Mouse (Mus musculus) lung, postnatal 0 days (tissue): Measurements from ENCODE around the gene Syngr4. TPM values are rescaled to one million over a fixed set of nuclear protein-coding genes. Genes with fewer than 3 reads are reported as not detected.
A peak's percentile ranks its signal among the peaks of the same experiment; 100 is the strongest.

ENCODE experiments used
- ATAC-seq: fragments of 200-750 bp; cut with Nextera tagmentation; 2 replicates; pipeline ENCODE4 v1.8.0; 2017; ENCODE audit warnings: moderate library complexity
- DNase-seq: peaks from one replicate; pipeline ENCODE4 v3.0.0-alpha.2; 2016; ENCODE audit warnings: low spot score
- H3K27ac ChIP-seq: fragments of 300-500 bp; sonication (generic); 2 replicates; pipeline ENCODE4 v1.5.1; 2014; ENCODE audit warnings: antibody characterized with exemption, mild to moderate bottlenecking, low read length, mixed read lengths
- H3K27me3 ChIP-seq: fragments of 300-500 bp; sonication (generic); replicated peaks from 2 replicates; pipeline ENCODE4 v1.6.1; 2014; ENCODE audit warnings: low read length, mixed read lengths; ENCODE audit not compliant: insufficient read depth
- H3K36me3 ChIP-seq: fragments of 300-500 bp; sonication (generic); 2 replicates; pipeline ENCODE4 v1.6.1; 2014; ENCODE audit warnings: low read length, mixed read lengths; ENCODE audit not compliant: insufficient read depth
- H3K4me1 ChIP-seq: fragments of 300-500 bp; sonication (generic); 2 replicates; pipeline ENCODE4 v1.6.1; 2014; ENCODE audit warnings: antibody characterized with exemption, low read depth, low read length, mixed read lengths; ENCODE audit not compliant: insufficient read depth
- H3K4me2 ChIP-seq: fragments of 300-500 bp; sonication (generic); replicated peaks from 2 replicates; pipeline ENCODE4 v1.6.1; 2014; ENCODE audit warnings: low read depth, mild to moderate bottlenecking, low read length, moderate library complexity, mixed read lengths
- H3K4me3 ChIP-seq: fragments of 300-500 bp; sonication (generic); 2 replicates; pipeline ENCODE4 v1.5.1; 2014; ENCODE audit warnings: low read depth, low read length
- H3K9ac ChIP-seq: fragments of 300-500 bp; sonication (generic); replicated peaks from 2 replicates; pipeline ENCODE4 v1.6.1; 2014; ENCODE audit warnings: low read depth, mild to moderate bottlenecking
- H3K9me3 ChIP-seq: fragments of 300-500 bp; sonication (generic); 2 replicates; pipeline ENCODE4 v1.6.1; 2016; ENCODE audit warnings: low read length, mixed read lengths
- CTCF ChIP-seq: IDR thresholded peaks from 2 replicates; pipeline ENCODE4 v1.5.1; 2016; ENCODE audit warnings: antibody characterized with exemption, mild to moderate bottlenecking
- EP300 ChIP-seq: IDR thresholded peaks from 2 replicates; pipeline ENCODE4 v1.6.1; 2016; ENCODE audit warnings: antibody characterized with exemption, mild to moderate bottlenecking, control low read depth
- WGBS: fragments of 180-500 bp; shearing (Covaris S2); extraction: QIAGEN DNeasy Blood & Tissue Kit; methylation state at CpG from one replicate; pipeline ENCODE4 v1.1.7; 2014; 5-methylcytosine and 5-hydroxymethylcytosine counted together
- polyA plus RNA-seq: library from polyadenylated mRNA; unstranded; fragments of >200 nt; fragmentation: Nextera tagmentation; extraction: Ambion mirVana; gene quantifications from 2 replicates; pipeline ENCODE4 v1.2.1, GENCODE M21; 2015

Gene Syngr4
- polyA plus RNA-seq, 1 experiment from 2014 or later, result 0.23 TPM

DNA sequence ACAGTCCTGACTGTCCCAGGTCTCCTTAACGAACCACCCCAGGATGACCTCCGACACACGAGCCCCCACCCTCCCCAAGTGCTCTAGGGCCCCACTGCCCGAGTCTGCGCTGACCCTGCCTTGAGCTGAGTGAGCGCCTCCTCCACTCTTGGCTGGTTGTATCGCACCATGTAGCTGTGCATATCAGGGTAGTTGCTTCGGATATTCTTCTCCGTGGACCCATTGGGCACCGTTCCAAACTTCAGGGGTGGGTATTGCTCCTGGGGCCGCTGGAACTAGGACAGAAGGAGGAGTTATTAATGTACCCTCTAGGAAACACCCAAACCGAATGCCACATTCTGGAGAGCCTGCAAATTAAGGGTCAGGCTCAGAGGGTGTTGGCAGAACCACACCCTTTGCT, 43.4 kb downstream of the Syngr4 start:
- H3K4me3 ChIP-seq, result no peak overlapping the region
- WGBS, result 79% methylated on average over 12 of the region's 12 CpGs
- H3K27me3 ChIP-seq, result peaks cover 13% of the 10 kb centered on the region; the same call in 1 of the 2 replicates
- no peak for ATAC-seq
- H3K9ac ChIP-seq, result no peak overlapping the region
- H3K4me1 ChIP-seq, result peaks cover 13% of the 10 kb centered on the region; the same call in 1 of the 2 replicates
- no peak for TF ChIP-seq EP300
- TF ChIP-seq CTCF, result no peak
- H3K27ac ChIP-seq, result no peak overlapping the region
- H3K9me3 ChIP-seq, result no peaks in the 10 kb centered on the region
- H3K4me2 ChIP-seq, result no peak overlapping the region
- H3K36me3 ChIP-seq, result no peaks in the 10 kb centered on the region
- DNase-seq, result no peak

- DNase-seq, result no peak
- Histone ChIP-seq H3K27ac (no peak overlapping the region), H3K27me3 (no peaks in the 10 kb centered on the region), H3K36me3 (no peaks in the 10 kb centered on the region), H3K9me3 (no peaks in the 10 kb centered on the region), H3K4me1 (no peaks in the 10 kb centered on the region), H3K4me2 (no peak overlapping the region), H3K4me3 (no peak overlapping the region), H3K9ac (no peak overlapping the region)
- no peak for ATAC-seq
- WGBS, result 43% methylated on average over 3 of the region's 3 CpGs
- TF ChIP-seq CTCF, result no peak
Observed at GRCm38 (mm10) chr7:45850661-45851060, 45.9 kb downstream of the Syngr4 start.

- no peak overlapping the region for H3K4me3 ChIP-seq
- H3K9ac ChIP-seq, result no peak overlapping the region
- 17% methylated on average over 6 of the region's 6 CpGs for WGBS
- H3K4me1 ChIP-seq, result no peaks in the 10 kb centered on the region
- no peak overlapping the region for H3K27ac ChIP-seq
- no peaks in the 10 kb centered on the region for H3K9me3 ChIP-seq
- TF ChIP-seq CTCF (no peak), EP300 (no peak)
- no peak overlapping the region for H3K4me2 ChIP-seq
- H3K36me3 ChIP-seq, result no peaks in the 10 kb centered on the region
- no peaks in the 10 kb centered on the region for H3K27me3 ChIP-seq
- ATAC-seq, result peak; percentile 55
- DNase-seq, result peak; percentile 48
Observed at GRCm38 (mm10) chr7:45848447-45849027, 48.0 kb downstream of the Syngr4 start.

- no peak overlapping the region for H3K9ac ChIP-seq
- H3K27me3 ChIP-seq, result 0 out of 2 replicates have a peak, but pooled peaks cover 5% of the 10 kb centered on the region
- no peaks in the 10 kb centered on the region for H3K36me3 ChIP-seq
- 72% methylated on average over 10 of the region's 10 CpGs for WGBS
- H3K4me2 ChIP-seq, result no peak overlapping the region
- no peak overlapping the region; the same call in 1 of the 2 replicates for H3K27ac ChIP-seq
- no peaks in the 10 kb centered on the region for H3K9me3 ChIP-seq
- H3K4me1 ChIP-seq, result no peaks in the 10 kb centered on the region
- peak; percentile 43 for DNase-seq
- TF ChIP-seq CTCF (no peak), EP300 (peak; percentile 74)
- H3K4me3 ChIP-seq, result no peak overlapping the region
- ATAC-seq, result peak; percentile 54
Observed at GRCm38 (mm10) chr7:45842950-45843744, 53.4 kb downstream of the Syngr4 start.

Other genes starting within 250 kb of the Syngr4 start
- gene Fut2, start 230.3 kb downstream of the Syngr4 start, polyA plus RNA-seq, result 0.27 and 0.84 TPM in 2 replicates
- gene Ntn5, start 212.7 kb downstream of the Syngr4 start, polyA plus RNA-seq, result 2.4 TPM in 2 replicates
- 1.0 and 2.0 TPM in 2 replicates for gene Sec1, start 202.3 kb downstream of the Syngr4 start, polyA plus RNA-seq
- 1.5 and 2.4 TPM in 2 replicates for gene Car11, start 196.9 kb downstream of the Syngr4 start, polyA plus RNA-seq
- 6.8 and 9.4 TPM in 2 replicates for gene Dbp, start 191.6 kb downstream of the Syngr4 start, polyA plus RNA-seq
- 720 and 782 TPM in 2 replicates for gene Rpl18, start 181.3 kb downstream of the Syngr4 start, polyA plus RNA-seq
- 17.9 and 18.2 TPM in 2 replicates for gene Sphk2, start 178.7 kb downstream of the Syngr4 start, polyA plus RNA-seq
- gene Fam83e, start 175.5 kb downstream of the Syngr4 start, polyA plus RNA-seq, result 1.7 and 2.3 TPM in 2 replicates
- gene Spaca4, start 170.9 kb downstream of the Syngr4 start, polyA plus RNA-seq, result not detected in 2 replicates
- 0.10 and 0.11 TPM in 2 replicates for gene Lmtk3, start 113.0 kb downstream of the Syngr4 start, polyA plus RNA-seq
- gene Sult2b1, start 112.0 kb downstream of the Syngr4 start, polyA plus RNA-seq, result 3.2 and 3.7 TPM in 2 replicates
- gene Cyth2, start 82.1 kb downstream of the Syngr4 start, polyA plus RNA-seq, result 105 and 113 TPM in 2 replicates
- 0.20 and 0.35 TPM in 2 replicates for gene Kcnj14, start 71.9 kb downstream of the Syngr4 start, polyA plus RNA-seq
- 14.8 and 15.1 TPM in 2 replicates for gene Grwd1, start 65.8 kb downstream of the Syngr4 start, polyA plus RNA-seq
- gene Kdelr1, start 23.9 kb downstream of the Syngr4 start, polyA plus RNA-seq, result 56.2 and 57.3 TPM in 2 replicates
- gene Grin2d, start 18.3 kb downstream of the Syngr4 start, polyA plus RNA-seq, result 0.62 and 0.75 TPM in 2 replicates
- gene Tmem143, start 227 bp upstream of the Syngr4 start, polyA plus RNA-seq, result 3.9 and 4.1 TPM in 2 replicates
- 233 and 255 TPM in 2 replicates for gene Emp3, start 24.7 kb upstream of the Syngr4 start, polyA plus RNA-seq
- 8.9 and 11.2 TPM in 2 replicates for gene Ccdc114, start 27.4 kb upstream of the Syngr4 start, polyA plus RNA-seq
- gene Abcc6, start 133.6 kb upstream of the Syngr4 start, polyA plus RNA-seq, result 0.26 and 0.37 TPM in 2 replicates
- gene Nomo1, start 137.0 kb upstream of the Syngr4 start, polyA plus RNA-seq, result 17.8 and 18.5 TPM in 2 replicates
- 0.44 and 0.45 TPM in 2 replicates for gene Kcnj11, start 204.1 kb upstream of the Syngr4 start, polyA plus RNA-seq